Mouse (Mus musculus) kidney, adult 2 months (tissue): Measurements from ENCODE around the gene Stk24.

Experiments used
- CTCF ChIP-seq: fragments of 200-500 bp; conservative IDR thresholded peaks from 2 replicates; pipeline ENCODE4 v1.5.1; 2011; ENCODE audit warnings: low read depth, mild to moderate bottlenecking, control low read depth, low read length, moderate library complexity, mixed read lengths; ENCODE audit not compliant: insufficient read depth, insufficient read length
- POLR2A ChIP-seq: fragments of 200-500 bp; IDR thresholded peaks from one replicate; pipeline ENCODE4 v1.6.1; 2011; ENCODE audit warnings: low read depth, low read length, control low read depth

GRCm38 (mm10) chr14:121365991-121366728 is 13.7 kb downstream of the Stk24 start:
- no peak for TF ChIP-seq CTCF
- no peak for TF ChIP-seq POLR2A
